Mouse (Mus musculus) cerebellum, adult 9-11 months (tissue): ENCODE data around the gene Cxcr4.
"Not testable (repeated sequence)": the region's sequence is repeated elsewhere in the genome, so short reads cannot be mapped to it uniquely, and the experiment has no call there.

ENCODE experiments used
- DNase-seq: peaks from one replicate; pipeline ENCODE4 v3.0.0; 2022

The Cxcr4 gene

DNA sequence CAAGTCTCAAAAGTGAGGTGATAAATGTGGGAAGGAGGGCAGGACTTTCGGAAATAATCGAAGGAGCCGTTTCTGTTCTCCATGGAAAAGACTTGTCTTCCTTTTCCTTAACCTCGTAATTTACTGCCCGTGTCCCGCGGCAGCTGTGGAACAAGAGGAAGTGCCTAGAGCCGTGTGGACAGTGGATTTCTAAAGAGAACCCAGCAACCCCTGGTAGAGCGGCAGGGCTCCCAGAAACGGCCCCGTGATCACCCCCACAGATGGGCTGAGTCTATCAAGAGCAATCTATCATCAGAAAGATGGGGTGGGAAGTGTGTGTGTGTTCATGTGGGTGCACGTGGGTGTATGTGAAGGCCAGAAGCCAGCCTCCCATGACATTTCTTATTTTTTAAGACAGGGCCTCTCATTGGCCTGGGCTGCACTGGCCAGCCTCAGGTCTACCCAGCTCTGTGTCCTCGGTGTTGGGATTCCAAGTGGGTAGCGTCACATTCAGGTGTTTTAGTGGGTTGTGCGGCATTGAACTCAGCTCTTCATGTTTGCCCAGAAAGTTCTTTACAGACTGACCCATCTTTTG lies 5.2 kb upstream of the Cxcr4 start:
- no peak for DNase-seq

DNA sequence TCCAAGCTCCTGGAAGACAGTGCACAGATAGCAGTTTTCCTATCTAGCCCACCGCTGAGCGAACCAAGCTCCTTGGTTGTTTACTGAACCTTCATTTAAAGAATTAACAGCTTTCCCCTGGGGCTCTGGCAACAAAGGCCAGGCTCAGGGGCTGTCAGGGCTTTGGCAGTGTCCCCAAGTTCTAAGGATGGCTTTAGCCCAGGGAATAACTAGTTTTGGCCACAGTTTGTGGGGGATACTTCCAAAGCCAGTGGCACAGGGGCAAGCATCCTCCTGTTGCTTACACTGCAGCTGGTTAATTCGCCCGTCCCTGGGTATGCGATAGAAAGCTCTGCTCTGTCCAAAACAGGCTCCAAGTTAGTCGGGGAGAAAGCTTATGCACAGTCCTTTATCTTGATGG lies 3.4 kb upstream of the Cxcr4 start:
- DNase-seq: no peak

DNA sequence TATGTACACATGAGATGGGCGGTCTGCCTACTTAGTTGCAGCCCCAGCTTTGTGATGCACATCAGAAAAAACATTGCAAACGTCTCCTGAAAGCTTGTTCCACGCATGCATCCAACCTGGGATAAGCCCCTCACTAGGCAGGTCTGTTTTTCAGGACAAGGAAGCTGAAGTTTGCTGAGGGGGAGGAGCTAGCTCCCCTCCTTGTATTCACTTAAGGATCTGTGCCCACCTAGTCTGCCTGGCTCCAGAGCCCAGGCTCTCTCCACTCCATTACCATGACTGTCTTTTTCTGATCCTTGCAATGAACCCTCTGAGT lies 3.0 kb upstream of the Cxcr4 start:
- no peak for DNase-seq

DNA sequence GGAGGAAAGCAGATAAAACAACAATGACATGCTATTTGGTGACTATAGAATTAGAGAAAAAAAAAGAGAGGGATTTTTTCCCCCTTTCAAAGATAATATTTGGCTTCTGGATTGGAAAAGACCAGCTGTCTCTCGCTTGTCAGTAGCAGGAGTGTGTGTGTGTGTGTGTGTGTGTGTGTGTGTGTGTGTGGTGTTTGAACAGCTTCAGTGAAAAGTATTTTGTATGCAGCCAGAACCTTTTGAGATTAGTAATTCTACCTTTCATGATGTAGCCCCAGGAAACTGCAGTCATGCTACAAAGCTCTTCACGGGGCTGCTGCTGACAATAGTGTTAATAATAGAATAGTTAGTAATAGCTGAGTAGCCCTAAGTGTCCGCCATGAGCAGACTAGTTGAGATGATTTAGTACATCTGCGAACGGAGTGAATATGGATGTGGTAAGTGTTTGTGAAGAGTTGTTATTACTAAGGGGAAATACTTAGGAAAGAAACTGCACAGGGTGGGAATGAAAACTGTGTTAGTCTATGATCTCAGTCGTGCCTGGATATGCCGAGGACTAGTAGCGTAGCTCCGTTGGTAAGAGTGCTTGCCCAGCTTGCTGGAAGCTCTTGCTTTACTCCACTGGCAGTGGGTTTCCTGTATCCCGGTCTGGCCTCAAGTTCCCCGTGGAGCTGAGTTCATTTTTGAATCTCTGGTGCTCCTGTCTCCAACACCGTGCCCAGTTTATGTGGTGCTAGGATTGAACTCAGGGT lies 2.4 kb upstream of the Cxcr4 start:
- DNase-seq: no peak

DNA sequence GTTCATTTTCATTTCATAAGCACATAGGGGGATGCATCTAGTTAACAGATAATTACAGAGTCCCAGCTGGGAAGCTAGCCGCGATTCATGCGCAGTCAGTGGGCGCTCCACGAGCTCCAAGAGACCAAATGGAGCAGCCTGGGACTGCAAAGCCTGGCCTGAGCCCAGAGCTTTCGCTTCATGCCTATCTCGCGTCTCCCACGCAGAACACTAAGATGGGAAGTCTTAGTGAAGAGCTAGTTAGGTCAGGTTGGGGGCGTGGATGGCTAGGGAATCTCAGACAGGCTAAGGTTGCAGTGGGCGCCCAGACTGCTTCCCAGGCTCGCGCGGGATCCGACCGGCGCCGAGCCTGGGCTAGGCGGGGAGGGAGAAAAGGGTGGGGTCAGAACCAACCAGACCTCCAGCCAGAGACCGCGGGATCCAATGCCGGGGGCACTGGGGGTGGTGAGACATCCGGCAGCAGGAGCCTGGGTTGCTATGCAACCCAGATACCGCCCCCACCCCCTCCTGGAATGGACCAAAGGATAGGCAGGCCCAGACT lies 938 bp upstream of the Cxcr4 start:
- DNase-seq: no peak

DNA sequence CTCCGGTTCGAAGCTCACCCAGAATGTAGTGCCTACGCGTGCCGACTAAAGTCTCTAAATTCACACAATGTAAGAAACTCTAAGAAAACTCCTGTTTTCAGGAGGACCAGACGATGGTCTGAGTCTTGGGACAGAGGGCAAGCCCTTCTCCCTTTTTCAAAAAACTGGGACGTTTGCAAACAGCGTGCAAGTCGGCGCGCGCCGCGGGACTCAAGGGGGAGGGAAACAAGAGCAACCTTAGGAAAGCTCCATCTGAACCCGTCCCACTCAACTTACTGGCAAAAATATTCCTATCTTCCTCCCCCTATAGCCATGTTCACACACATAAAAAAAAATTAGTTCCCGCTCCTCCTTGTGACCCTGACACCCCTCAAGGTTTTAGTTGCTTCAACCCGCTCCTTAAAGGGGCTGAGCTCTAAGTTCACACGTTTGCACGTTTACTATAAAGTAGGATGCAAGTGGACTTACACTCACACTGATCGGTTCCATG lies 327 bp downstream of the Cxcr4 start:
- no peak for DNase-seq

DNA sequence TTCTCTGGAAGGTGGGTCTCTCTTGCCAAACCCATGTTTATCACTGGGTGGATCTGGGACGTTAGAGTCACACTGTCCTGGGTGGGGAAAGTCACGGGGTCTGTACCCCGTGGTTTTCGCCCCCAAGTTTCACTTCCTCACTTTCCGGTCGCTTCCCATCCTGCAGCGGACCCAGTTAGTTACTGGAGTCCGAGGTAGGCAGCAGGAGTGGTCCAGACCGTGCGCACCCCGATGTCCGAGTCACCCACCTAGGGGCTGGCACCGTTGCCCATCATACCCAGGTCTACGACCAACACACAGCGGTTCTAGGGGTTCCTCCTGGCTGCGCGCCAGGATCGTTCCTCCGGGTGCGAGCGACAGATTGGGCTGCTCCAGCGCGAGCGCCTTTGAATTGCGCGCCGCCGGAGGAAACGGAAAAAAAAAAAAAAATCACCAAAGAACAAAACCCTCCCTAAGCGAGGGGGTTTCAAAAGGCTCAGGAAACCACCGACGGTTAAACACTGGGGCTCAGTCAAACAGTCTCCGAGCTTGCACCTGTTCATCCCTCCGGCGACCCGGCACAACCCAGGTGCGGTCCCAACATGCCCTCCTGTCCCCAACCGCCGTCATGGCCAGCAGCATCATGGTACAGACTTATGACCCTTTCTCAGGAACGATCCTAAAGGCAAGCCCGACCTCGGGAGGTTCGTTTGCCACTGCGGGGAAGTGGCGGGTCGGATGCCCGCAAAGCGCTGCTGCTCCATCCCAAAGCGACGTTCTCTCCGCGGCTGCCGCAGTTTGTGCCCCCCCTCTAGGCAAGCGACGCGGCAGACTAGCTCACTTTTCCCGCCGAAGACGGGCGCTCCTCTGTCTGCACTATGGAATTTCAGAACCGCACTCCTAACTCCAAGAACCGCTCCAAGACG lies 1.0 kb downstream of the Cxcr4 start:
- no peak for DNase-seq

DNA sequence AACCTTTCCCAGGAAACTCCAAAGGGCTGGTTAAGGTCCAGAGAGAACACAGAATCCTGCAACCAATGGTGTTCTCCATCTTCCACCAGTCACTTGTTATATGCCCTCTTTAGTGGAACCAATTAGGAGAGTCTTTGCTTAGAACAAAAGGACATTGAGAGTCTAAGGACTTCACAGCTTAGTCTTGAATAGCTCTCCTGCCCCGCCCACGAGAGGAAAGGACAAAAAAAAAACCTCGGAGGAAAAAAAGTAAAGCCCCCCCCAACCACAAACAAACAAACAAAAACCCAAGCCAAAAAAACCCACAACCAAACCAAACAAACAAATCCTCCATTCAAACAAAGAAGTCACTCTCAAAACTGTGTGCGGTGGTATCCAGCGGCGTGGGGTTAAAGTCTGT lies 2.1 kb downstream of the Cxcr4 start:
- DNase-seq: no peak

DNA sequence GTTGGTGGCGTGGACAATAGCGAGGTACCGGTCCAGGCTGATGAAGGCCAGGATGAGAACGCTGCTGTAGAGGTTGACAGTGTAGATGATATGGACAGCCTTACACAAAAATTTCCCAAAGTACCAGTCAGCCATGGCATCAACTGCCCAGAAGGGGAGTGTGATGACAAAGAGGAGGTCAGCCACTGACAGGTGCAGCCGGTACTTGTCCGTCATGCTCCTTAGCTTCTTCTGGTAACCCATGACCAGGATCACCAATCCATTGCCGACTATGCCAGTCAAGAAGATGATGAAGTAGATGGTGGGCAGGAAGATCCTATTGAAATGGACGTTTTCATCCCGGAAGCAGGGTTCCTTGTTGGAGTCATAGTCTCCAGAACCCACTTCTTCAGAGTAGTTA lies 2.6 kb downstream of the Cxcr4 start:
- DNase-seq: no peak

DNA sequence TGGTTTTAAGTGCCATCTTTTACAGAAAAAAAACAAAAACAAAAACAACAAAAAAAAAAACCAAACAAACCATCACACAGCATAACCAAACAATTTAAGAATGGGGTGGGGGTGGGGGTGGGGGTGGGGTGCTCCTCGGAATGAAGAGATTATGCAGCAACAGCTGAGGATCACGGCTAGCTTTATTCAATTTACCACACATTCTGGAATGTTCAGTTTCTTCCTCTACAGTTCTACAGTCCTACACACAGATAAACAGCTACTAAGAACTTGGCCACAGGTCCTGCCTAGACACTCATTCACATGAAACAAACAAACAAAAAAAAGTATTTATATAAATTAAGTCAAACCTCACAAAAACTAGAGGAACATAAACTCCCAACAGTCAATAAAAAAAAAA lies 3.8 kb downstream of the Cxcr4 start:
- no peak for DNase-seq

DNA sequence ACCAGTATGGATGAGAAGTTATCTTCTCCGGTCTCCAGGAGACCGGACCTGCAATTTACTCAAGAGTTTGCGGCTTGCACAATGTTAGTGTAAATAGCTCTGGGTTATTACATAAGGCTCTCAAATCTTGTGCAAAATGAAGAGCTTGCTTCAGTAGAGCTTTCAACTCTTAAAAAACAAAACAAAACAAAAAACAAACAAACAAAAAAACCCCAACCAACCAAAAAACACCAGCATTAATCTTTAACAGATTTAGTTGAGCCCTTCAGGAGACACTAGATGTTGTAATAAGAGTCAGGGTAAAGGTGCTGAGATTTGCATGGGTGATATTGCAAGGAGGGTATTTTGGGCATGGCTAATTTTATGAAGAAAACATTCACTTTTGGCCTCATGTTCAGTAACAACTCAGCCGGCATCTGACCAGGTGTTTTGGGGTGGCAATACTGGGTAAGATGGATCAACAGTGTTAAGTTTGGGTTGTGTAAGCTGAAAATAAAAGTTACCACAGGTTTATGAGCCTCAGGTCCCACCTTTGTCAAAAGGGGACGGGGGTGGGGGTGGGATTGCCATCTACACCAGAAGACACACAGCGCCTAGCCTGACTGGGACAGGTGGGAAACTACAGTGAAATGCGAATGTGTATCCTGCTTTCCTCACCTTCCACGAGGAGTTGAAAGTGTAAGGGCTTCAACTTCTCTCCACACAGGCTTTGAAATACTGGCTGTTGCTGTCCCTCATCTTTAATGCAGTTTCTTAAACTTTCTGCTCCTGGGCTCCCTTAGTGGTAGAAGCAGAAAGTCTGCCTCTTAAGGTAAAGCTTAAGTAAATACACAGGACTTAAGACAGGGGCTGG lies 4.9 kb downstream of the Cxcr4 start:
- DNase-seq: no peak

DNA sequence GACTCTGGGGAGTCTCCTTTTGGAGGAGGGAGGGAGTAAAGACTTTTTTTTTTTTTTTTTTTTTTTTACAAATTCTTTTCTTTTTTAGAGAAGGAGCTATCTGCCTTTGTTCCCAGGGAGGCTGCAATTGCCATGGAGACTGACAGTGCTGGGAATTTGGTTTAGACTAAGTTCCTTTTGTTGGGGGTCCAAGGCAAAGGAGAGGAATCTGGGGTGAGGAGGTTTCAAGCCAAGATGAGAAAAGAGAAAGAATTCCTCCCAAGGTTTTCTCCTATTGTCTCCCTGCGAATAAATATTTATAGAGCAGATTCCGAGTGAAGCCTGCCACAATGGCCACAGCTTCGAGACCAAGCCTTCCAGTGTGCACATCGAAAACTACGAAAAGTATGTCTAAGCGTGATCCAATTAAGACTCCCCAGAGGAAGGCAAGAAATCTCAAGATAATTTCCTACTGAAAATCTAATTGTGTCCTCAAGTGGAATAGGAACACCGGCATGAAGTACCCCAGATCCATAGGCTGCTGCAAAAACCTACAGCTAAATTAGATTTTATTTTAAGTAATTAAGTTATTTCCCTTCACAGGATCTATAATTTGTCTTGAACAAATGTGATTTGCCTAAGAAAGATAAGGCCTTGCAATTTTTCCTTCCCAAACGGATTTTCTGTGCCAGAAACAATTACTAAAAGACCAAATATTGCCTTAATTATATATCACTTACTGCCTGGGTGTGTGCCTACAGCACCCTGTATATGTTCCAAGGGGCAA lies 5.7 kb downstream of the Cxcr4 start:
- no peak for DNase-seq

DNA sequence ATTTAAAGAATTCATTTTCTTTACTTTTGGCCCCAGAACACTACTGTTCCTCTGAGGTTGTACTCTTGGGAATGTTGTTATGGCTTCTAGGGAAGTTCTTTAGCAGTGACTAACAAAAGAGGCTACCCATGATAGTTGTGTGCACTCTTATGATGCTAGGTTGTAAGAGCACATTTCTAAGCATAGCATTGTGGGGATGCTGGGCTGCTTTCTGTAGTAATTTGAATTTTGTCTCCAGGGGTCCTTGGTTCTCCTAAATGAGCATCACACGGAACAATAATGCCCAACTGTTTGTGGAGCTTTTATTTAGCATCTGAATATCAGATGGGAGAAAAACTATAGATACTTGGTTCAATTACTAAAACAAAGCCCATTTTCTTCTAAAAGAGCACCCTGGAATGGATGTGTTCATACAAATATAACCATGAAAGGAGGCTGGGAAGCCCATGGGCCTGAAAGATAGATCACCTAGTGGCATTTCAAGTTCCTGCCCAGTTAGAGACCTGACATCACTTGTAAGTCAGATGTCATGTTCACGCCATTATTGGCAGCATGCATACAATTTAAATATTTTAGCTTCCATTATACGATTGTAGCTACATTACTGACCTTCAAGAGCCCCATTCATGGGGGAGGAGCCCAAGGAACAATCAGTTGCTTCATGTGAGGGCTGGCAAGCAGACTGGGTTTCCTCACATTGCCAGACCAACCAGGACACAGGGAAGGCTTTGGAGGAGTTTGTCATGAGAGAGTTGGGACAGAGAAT lies 6.5 kb downstream of the Cxcr4 start:
- DNase-seq: no peak

DNA sequence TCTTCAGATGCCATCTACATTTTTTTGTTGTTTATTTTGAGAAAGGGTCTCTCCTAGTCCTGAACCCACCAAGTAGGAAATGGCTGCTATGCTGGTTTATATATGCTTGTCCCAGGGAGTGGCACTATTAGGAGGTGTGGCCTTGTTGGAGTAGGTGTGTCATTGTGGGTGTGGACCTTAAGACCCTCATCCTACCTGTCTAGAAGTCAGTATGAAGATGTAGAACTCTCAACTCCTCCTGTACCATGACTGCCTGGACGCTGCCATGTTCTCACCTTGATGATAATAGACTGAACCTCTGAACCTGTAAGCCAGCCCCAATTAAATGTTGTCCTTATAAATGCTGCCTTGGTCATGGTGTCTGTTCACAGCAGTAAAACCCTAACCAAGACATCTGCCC lies 7.4 kb downstream of the Cxcr4 start:
- DNase-seq: not testable (repeated sequence)

DNA sequence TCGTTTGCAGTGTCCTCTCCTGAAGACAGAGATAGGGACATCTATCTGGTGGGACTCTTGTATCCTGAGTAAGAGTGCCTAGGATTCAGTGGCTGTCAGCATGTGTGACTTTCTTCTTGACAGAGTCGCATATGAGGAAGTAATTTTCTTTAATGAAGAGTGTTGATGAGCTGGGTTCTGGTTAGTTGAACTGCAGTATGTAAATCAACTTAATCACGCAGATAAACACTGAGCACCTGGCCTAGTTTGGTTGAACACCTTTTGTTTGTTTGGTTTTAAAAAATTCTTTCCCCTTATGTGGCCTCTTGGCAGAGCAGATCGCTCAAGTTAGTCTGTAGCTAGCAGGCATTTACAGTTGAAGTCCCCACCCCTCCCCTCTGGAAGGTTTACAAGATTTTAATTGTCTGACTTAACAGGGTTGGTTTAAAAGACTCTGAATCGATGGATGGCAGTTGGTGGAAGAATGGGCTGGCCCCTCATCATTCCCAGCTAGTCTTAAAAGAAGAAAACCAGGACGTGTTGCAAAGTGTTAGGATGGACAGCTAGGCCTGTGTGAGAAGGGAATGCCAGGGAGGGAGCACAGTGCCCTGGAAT lies 8.7 kb downstream of the Cxcr4 start:
- no peak for DNase-seq

DNA sequence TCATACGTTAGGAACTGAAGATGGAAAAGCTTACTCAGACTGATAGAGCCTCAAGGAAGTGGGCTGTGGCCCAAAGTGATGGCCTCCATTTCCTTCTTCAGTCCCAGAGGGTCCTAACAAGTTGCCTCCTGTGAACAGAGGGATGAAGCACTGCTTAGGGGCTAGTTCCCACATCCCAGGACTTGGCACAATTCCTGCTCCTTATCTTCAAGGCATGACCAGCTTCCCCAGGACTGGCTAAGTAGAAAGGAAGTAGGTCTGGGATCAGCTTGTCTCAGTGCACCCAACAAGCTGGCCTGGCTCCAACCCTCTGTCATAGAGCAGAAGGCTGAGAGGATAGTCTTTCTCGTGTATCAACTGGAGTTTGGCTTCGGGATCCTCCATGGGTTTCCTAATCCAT lies 11.8 kb downstream of the Cxcr4 start:
- DNase-seq: no peak

DNA sequence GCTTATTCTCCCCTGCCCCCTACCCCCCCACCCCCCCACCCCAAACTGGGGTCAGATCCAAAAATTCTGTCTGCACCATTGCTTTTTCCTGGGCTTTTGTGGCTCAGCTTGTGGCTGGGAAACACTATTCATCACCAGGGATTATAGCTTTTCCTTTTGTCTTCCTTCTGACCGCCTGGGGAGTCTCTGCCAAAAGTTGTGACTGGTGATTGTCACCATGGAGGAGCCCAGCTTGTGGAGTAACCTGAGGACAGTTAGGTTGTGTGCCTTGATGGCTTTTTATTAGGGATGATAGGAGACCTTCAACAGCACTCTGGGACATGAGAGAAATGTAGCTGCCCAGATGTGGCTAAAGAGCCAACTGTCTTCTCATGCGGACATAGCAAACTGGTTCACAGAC lies 13.6 kb downstream of the Cxcr4 start:
- DNase-seq: no peak

DNA sequence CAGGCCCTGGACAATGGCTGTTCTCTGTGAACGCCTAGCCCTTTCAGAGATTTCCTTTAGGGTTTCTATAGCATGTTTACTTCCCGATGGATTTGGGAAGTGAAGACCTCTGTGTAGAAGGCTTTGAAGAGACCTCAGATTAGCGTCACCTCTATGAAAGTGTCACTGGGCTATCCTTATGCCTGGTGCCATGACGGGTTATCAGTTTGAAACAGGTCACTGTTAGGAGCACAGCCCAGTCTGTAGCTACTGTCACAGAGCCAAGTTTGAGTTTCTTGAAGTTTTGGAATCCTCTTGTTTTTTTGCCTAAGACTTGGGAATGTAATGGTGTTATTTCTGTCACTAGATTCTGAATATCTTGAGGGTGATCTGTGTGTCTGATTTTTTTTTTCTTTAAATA lies 17.0 kb downstream of the Cxcr4 start:
- no peak for DNase-seq

DNA sequence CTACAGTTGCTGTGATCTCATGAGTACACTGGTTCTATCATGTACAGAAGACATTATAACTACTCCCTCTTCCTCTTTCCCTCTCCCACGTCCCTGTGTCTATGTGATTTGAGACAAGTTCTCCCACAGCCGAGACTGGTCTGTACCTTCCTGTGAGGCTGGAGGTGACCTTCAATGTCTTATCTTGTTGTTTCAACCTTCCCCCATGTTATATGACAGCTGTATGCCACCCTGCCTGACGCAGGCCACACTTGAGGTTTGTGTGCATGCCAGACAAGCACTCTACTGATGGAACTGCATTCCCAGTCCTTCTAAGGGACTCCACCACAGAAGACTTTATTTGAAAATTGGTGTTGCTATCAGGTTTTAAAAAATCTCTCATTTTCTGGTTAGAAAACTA lies 21.1 kb downstream of the Cxcr4 start:
- DNase-seq: no peak

DNA sequence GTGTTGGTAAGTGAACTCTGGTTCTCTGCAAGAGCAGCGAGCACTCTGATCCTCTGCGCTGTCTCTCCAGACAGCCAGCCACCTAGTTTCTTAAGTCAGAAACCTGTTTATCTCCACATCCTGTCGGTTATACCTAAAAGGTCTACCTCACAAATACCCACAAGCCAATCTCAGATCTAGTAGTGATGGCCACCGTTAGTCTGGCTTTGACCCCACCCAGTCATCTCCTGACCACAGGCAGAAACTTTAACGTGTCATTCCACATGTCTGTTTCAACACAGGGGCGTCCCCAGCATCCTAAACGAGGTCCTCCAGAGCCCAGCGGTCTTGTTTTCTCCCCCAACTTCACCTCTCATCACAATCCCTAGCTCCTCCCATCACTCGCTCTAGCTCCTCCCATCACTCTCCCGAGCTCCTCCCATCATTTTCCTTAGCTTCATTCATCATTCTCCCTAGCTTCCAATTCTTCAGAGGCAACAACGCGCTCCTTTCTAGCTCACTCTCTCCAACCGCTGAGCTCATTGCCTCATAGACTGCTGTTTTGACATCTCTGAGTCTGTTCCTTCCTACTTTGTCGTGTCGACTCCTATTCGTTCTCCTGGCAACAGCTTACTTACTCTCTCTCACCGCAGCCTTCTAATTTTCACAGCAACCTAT lies 22.0 kb downstream of the Cxcr4 start:
- DNase-seq: no peak
